Mouse (Mus musculus) G1E-ER4 (cell line): ENCODE results near the gene Cyp2j5. TPM values are rescaled to one million over a fixed set of nuclear protein-coding genes. Genes with fewer than 3 reads are reported as not detected.

ENCODE experiments used
- GATA1 ChIP-seq: IDR thresholded peaks from one replicate; pipeline ENCODE4 v1.8.0; 2012; ENCODE audit warnings: low read length, inconsistent platforms
- polyA plus RNA-seq: library from polyadenylated mRNA; stranded (reverse); fragments of >175 nt; gene quantifications from 2 replicates; pipeline ENCODE4 v1.2.3, GENCODE M21; 2012

Gene Cyp2j5
- polyA plus RNA-seq, 1 experiment: not detected

- no peak for TF ChIP-seq GATA1
Observed at GRCm38 (mm10) chr4:96581425-96582088, 82.4 kb downstream of the Cyp2j5 start.

Other genes starting within 250 kb of the Cyp2j5 start
- not detected in 2 replicates for gene Cyp2j8, start 156.8 kb downstream of the Cyp2j5 start, polyA plus RNA-seq
- not detected in 2 replicates for gene Cyp2j6, start 110.5 kb downstream of the Cyp2j5 start, polyA plus RNA-seq
- not detected in 2 replicates for gene Cyp2j9, start 72.6 kb downstream of the Cyp2j5 start, polyA plus RNA-seq
- gene Gm12695, start 121.0 kb upstream of the Cyp2j5 start, polyA plus RNA-seq: not detected in 2 replicates